Mouse (Mus musculus) right cerebral cortex, postnatal 4 days (tissue): Measurements from ENCODE around the gene Rdh16f1.
"Not testable (repeated sequence)": the region's sequence is repeated elsewhere in the genome, so short reads cannot be mapped to it uniquely, and the experiment has no call there.

Experiments used
- DNase-seq: peaks from one replicate; pipeline ENCODE4 v3.0.0-alpha.2; 2022

The Rdh16f1 gene

GRCm38 (mm10) chr10:127750136-127750777 lies 9.3 kb upstream of the Rdh16f1 start:
- no peak for DNase-seq

- no peak for DNase-seq
These were observed 8.0 kb upstream of the Rdh16f1 start, which contains the start of gene Gpr182 for GRCm38 (mm10) chr10:127751548-127751947. TSS of gene Gpr182 (minus strand) at chr10:127751732.

GRCm38 (mm10) chr10:127754566-127755166 lies 4.9 kb upstream of the Rdh16f1 start:
- DNase-seq, result no peak

- no peak for DNase-seq
These were observed 4.3 kb upstream of the Rdh16f1 start for GRCm38 (mm10) chr10:127755246-127755645.

DNA sequence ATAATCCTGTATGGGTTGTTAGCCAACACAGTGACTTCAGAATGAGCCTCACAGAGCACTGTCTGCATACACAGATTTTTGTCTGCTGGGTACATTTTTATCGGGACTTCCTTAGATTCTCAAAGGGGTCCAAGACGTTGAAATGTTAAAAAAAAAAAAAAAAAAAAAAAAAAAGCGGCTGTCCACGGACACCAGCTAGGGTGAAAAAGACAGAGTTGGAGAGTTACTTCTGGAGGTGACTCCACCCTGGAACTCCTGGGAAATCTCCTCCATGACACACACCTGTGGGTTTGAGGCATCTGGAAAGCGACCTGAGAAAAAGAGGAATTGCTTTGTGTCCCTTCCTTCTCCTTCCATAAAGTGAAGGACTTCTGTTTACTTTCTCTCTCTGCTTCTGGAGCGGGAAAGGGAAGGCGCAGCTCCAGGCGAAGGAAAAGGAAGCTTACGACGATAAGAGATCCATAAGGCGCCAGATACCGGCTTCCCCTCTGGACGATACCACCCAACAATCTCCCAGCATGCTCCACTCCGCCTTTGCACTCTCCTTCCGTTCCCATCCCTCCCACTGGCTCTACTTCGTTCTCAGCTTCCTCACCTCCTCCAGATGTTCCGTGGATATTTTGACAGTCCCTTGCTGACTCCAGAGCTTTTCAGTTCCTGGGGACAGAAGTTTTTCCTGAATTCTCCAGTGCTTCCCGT lies 3.7 kb upstream of the Rdh16f1 start:
- DNase-seq, result no peak

GRCm38 (mm10) chr10:127762926-127763325 lies 3.3 kb downstream of the Rdh16f1 start:
- DNase-seq, result not testable (repeated sequence)

DNA sequence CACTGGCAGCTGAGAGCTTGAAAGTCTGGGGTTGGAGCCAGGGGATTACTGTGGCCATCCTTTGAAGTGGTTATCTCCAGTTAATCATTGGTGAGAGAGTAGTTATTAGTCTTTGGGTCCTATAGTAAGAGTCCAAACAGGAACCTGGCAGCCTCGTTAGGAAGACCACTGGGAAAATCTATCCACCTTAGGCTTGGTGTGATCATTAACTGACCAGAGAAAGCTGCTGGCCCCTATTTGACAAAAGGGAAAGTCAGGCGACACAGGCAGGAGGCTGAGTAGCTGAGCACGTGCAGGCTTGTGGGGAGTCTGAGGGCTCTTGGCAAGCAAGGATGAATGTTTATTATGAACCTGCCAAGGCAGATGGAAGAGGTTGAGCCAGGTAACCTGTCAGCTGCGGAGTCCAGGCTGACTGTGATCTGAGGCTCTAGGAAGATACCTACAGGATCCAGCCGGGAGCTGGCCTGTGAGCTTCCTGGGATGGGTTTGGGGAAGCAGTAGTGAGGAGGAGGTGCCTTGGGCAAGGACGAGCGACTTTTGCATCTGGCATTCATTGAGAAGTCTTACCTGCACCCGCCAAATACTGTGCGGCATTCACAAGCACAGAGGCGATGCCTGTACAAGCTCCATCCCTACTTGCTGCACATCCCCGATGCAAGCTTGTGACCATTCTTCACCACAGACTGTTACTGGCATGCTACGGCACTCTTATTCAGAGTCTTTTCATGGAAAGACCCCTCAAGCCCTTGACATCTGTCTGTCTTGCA lies 4.5 kb downstream of the Rdh16f1 start:
- no peak for DNase-seq

- no peak for DNase-seq
These were observed 7.0 kb downstream of the Rdh16f1 start for GRCm38 (mm10) chr10:127766564-127766963.

DNA sequence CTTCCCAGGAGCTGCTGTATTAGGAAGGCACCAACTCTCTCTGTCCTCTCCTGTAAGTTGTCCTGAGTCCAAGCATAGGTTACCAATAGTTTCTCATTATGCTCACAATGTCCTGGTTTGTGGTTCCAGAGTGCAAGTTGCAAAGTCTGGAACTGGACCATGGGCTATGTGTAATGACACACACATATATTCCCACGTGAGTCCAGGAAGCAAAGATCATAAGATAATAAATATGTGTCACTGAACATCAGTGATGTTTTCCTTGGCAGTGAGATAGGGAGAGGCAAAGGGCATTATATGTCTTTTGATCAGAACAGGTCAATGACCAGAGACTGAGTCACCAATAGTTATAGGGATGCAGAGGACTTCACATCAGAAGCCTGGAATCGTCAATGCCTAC lies 16.4 kb downstream of the Rdh16f1 start, which contains the start of gene Rdh9:
Gene Rdh9 (plus strand): TSS at position 376 of the 400 bp plus-strand sequence.
- no peak for DNase-seq

DNA sequence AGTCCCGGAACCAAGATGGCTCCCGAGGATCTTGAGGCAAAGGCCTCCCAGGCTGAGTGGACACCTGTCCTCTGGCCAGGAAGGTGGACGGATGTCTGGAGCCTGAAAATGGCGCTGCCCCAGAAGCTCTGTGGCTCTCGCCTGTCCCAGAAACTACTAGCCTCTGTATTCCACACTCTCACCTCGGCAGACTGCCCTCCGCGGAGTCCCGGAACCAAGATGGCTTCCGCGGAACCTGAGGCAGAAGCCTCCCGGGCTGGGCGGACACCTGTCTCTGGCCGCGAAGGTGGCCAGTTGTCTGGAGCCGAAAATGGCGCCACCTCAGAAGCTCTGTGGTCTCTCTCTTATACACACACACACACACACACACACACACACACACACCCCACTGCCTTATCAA lies 22.7 kb downstream of the Rdh16f1 start:
- not testable (repeated sequence) for DNase-seq

- not testable (repeated sequence) for DNase-seq
These were observed 25.8 kb downstream of the Rdh16f1 start for GRCm38 (mm10) chr10:127785411-127785810.

DNA sequence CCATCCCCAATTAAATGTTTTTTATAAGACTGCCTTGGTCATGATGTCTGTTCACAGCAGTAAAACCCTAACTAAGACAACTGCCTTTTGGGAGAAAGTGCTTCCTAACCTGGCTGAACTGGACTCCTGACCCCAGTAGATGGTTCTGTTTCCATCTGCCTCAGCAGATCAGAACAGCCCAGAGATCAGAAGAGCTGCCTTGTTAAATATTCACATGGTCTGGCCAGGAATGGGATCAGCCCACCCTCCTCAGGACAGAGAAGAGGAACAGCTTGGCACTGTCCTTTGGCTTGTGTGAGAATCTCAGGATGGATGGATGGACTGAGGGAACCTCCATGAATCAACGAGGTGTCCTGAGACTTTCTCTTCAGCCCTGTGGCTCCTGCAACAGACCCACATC lies 39.7 kb downstream of the Rdh16f1 start:
- DNase-seq, result no peak

DNA sequence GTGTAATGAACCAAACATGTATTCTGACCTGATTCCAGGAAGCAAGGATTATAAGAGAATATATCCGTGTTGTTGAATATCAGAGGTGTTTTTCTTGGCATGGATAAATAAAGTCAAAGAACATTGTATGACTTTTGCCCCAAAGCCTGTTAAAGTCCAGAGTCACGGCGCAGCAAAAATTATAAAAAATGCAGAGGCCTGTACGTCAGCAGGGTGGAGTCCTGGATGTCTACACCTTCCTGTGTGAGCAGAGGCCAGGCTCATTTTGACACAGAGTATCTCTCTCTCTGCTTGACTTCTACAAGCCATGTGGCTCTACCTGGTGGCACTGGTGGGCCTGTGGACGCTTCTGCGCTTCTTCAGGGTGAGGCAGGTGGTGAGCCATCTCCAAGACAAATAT lies 41.3 kb downstream of the Rdh16f1 start, which contains the start of gene Rdh16:
Gene Rdh16 (plus strand): TSS at position 262 of the 400 bp plus-strand sequence.
- DNase-seq, result no peak

DNA sequence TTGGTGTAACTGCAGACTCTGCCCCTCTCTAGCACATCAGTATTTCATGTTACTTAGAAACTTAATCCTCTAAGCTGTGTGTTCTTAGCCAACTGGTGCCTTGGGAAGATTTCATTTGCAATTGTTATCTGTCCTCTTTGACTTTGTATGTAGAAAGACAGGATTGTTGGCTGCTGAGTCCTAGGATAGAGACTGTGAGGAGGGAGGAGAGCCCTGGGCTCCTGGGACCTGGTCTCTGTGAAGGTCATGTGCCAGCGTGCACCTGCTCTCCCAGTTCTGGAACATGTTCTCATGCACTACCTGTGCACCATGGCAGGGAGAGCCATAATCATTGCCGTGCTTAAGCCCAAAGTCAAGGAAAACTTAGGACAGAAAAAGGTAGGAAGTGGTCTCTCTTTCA lies 42.0 kb downstream of the Rdh16f1 start:
- no peak for DNase-seq

- no peak for DNase-seq
These were observed 42.6 kb downstream of the Rdh16f1 start for GRCm38 (mm10) chr10:127802236-127802635.

- no peak for DNase-seq
These were observed 44.8 kb downstream of the Rdh16f1 start for GRCm38 (mm10) chr10:127804416-127804815.

- DNase-seq, result no peak
These were observed 56.3 kb downstream of the Rdh16f1 start for GRCm38 (mm10) chr10:127815888-127816287.

GRCm38 (mm10) chr10:127817268-127817910 lies 57.8 kb downstream of the Rdh16f1 start:
- not testable (repeated sequence) for DNase-seq

- DNase-seq, result not testable (repeated sequence)
These were observed 62.2 kb downstream of the Rdh16f1 start for GRCm38 (mm10) chr10:127821806-127822205.

DNA sequence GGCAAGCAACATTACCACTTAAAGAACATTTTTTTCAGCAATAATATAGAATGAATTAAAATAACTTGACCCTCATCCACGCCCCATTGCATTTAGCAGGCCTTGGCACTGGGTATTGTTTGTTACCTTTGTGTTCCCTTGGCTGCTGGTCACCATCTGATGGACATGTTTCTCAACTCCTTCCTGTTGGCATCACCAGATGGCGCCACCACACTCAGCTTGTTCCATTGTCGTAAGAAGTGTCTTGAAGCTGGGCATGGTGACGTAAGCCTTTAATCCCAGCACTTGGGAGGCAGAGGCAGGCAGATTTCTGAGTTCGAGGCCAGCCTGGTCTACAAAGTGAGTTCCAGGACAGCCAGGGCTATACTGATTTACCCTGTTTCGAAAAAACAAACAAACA lies 65.8 kb downstream of the Rdh16f1 start:
- DNase-seq, result peak; percentile 4

DNA sequence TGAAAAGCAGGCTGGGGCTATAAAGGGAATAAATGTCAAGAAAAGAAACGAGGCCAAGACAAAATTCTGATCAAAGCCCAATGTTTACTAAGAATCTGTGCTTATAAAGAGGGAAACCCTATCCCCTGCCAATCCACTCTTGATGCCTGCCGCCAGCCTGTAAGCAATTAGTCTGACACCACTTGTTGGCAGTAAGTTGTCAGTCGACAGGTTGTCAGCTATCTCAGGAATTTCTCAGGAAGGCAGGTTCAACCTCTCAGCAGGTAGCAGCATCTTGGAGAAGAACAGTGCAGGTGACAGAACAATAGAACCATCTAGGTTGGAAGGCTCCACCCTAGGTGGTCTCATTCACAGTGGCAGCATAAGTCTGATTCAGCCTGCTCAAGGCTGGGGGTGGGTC lies 69.5 kb downstream of the Rdh16f1 start:
- DNase-seq, result no peak

DNA sequence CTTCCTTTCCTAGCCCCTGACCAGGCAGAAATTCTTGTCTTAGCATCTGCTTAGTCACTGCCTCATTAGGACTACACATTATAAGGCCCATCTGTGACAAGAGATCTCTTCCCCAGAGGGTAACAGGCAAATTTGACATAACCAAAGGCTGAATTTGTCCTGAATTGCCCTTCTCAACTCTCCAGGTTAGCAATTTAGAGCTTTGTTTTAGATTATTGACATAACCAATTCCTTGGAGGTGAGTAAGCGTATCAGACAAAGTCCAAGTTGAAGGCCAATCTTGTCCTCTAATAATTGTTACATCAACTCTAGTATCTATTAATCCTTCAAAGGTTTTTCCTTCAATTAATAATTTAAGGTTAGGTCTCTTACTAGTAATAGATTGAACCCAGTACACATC lies 74.6 kb downstream of the Rdh16f1 start:
- not testable (repeated sequence) for DNase-seq

DNA sequence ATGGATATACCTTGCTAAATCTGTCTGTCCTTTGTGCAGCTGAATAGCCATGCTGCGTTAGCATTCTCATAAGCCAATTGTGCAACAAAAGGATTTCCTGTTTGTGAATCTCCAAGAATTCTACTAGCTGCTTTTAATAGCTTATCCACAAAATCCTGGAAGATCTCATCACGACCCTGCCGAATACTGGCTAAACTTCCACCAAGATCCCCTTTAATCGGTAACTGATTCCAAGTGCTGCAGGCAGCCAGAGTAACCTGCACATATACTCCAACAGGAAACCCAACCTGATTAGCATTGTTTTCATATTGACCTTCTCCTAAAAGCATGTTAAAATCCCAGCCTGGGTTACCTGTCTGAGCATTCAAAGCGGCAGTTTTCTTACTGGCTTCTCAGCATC lies 75.7 kb downstream of the Rdh16f1 start:
- DNase-seq, result no peak
